Comparison of ENCODE assay signal across 15 mouse cellular contexts in genomic region chr6:134716168-134716587, GRCm38 (mm10).
DNase-seq lines count a peak whose midpoint lies in the region; ATAC-seq and TF ChIP-seq lines count a peak whose summit lies in the region.
"Had no signal": no experiment of that assay in that cellular context is flagged by ENCODE, and none has a peak within 500 bp of the region (broad histone marks: within the 10 kb centered on the region; RNA-seq: fewer than 3 reads in every experiment).

No protein-coding gene starts in this region.

- H3K4me2 ChIP-seq in heart, embryonic 14.5 days (ENCODE audit: low read length), result no peak overlapping the region
- no peak overlapping the region for H3K4me2 ChIP-seq in liver, postnatal 0 days (ENCODE audit: low read depth, low read length)

- peaks cover 4 to 28% of the 10 kb centered on the region in 2 experiments for H3K4me1 ChIP-seq in heart, embryonic 14.5 days (ENCODE audit: control insufficient read depth in 2 of 2, insufficient read depth in 2 of 2, low read length in 2 of 2)
- H3K4me1 ChIP-seq in liver, postnatal 0 days (ENCODE audit: insufficient read depth), result no peaks in the 10 kb centered on the region

- no peak overlapping the region for H3K4me3 ChIP-seq in heart, embryonic 14.5 days (ENCODE audit: control insufficient read depth in 1 of 2, insufficient read depth in 1 of 2, low read depth in 1 of 2, low read length in 2 of 2)
- no peak overlapping the region for H3K4me3 ChIP-seq in liver, postnatal 0 days (ENCODE audit: low read depth, low read length)

- no peak for TF ChIP-seq CTCF in liver, postnatal 0 days (IDR thresholded peaks at IDR 0.05; ENCODE audit: low read depth)

- intact Hi-C loops in heart, postnatal 25 days (cut with DNase I), result no loop called here

- H3K27me3 ChIP-seq in heart, embryonic 14.5 days (ENCODE audit: control insufficient read depth, insufficient read depth, low read length), result no peaks in the 10 kb centered on the region
- H3K27me3 ChIP-seq in liver, postnatal 0 days (ENCODE audit: insufficient read depth, low read length), result no peaks in the 10 kb centered on the region

- no peaks in the 10 kb centered on the region for H3K9me3 ChIP-seq in heart, embryonic 14.5 days (ENCODE audit: control insufficient read depth, low read length)
- H3K9me3 ChIP-seq in liver, postnatal 0 days (ENCODE audit: low read length), result no peaks in the 10 kb centered on the region

- no peak for DNase-seq in heart, postnatal 25 days (ENCODE audit: low spot score)
- DNase-seq in 416B (ENCODE audit: low read depth), result peak; percentile 90
- DNase-seq in c-Kit-positive CD71-positive TER-119-negative erythroid progenitor cells, embryonic 14.5 days (ENCODE audit: low read depth), result peak; percentile 59
- no peak for DNase-seq in liver, postnatal 0 days
- no peak for DNase-seq in frontal cortex, postnatal 10 days (ENCODE audit: low spot score in 2 of 2)
- DNase-seq in thymus, adult 18-20 months, result no peak
- DNase-seq in yolk sac, embryonic 10.5 days (ENCODE audit: low spot score), result no peak
- DNase-seq: cerebellum, adult 2 months; embryo, embryonic 11 days; kidney, postnatal 25 days; thymus, postnatal 36 days had no signal

- H3K27ac ChIP-seq in heart, embryonic 14.5 days (replicated peaks in 1 of 2; ENCODE audit: control insufficient read depth in 1 of 2, insufficient read depth in 1 of 2, low read depth in 2 of 2, low read length in 2 of 2), result peak overlapping the region; percentile 10 to 47; a peak in 1 of 4 replicates
- no peak overlapping the region for H3K27ac ChIP-seq in liver, postnatal 0 days (ENCODE audit: low read depth)

- ATAC-seq in heart, embryonic 14.5 days (ENCODE audit: insufficient number of reproducible peaks, insufficient read depth, low FRiP score, low read depth), result peak; percentile 65
- peak; percentile 65 for ATAC-seq in liver, postnatal 0 days
- ATAC-seq: forebrain, embryonic 14.5 days; intestine, embryonic 16.5 days; midbrain, embryonic 16.5 days had no signal

- TF ChIP-seq EP300 in liver, postnatal 0 days (IDR thresholded peaks at IDR 0.05; ENCODE audit: low read depth), result peak; percentile 16; the same call in 1 of the 2 replicates

- 4% methylated on average over 6 of the region's 6 CpGs for WGBS in heart, embryonic 14.5 days
- 48% methylated on average over 6 of the region's 6 CpGs for WGBS in liver, postnatal 0 days (ENCODE audit: insufficient replicate concordance)

- no peak overlapping the region for H3K9ac ChIP-seq in heart, embryonic 14.5 days (ENCODE audit: low read length)
- no peak overlapping the region for H3K9ac ChIP-seq in liver, postnatal 0 days (replicated peaks)

- H3K36me3 ChIP-seq in heart, embryonic 14.5 days (ENCODE audit: control insufficient read depth, insufficient read depth, low read length), result peaks cover 67% of the 10 kb centered on the region
- peaks cover 28% of the 10 kb centered on the region for H3K36me3 ChIP-seq in liver, postnatal 0 days (replicated peaks; ENCODE audit: insufficient read depth, low read length)

Comparison
In these comparisons a context has a peak if more than half of its experiments do, and no peak if none do; other contexts are left out.
1. DNase-seq: peak in 416B (single experiment) and c-Kit-positive CD71-positive TER-119-negative erythroid progenitor cells, embryonic 14.5 days (single experiment); none in heart, postnatal 25 days (single experiment), liver, postnatal 0 days (single experiment), frontal cortex, postnatal 10 days (0 of 2), thymus, adult 18-20 months (0 of 2) and yolk sac, embryonic 10.5 days (single experiment).